Mouse (Mus musculus) limb, embryonic 11.5 days (tissue): ENCODE measurements around the gene Txnrd2. TPM values are rescaled to one million over a fixed set of nuclear protein-coding genes. Genes with fewer than 3 reads are reported as not detected.

ENCODE experiments used
- ATAC-seq: fragments of 200-750 bp; cut with Nextera tagmentation; 2 replicates; pipeline ENCODE4 v1.8.0; 2017; ENCODE audit warnings: low read depth; ENCODE audit not compliant: insufficient number of reproducible peaks, low FRiP score, low TSS enrichment
- DNase-seq: peaks from one replicate; pipeline ENCODE4 v3.0.0-alpha.2; 2015; ENCODE audit warnings: low spot score
- H3K27ac ChIP-seq: fragments of 300-500 bp; sonication (generic); replicated peaks from 2 replicates; pipeline ENCODE4 v1.5.1; 2014; ENCODE audit warnings: low read depth, mild to moderate bottlenecking, low read length
- H3K27me3 ChIP-seq: fragments of 300-500 bp; sonication (generic); 2 replicates; pipeline ENCODE4 v1.6.1; 2014; ENCODE audit warnings: mild to moderate bottlenecking, low read length, mixed read lengths; ENCODE audit not compliant: control insufficient read depth, insufficient read depth
- H3K36me3 ChIP-seq: fragments of 300-500 bp; sonication (generic); 2 replicates; pipeline ENCODE4 v1.6.1; 2014; ENCODE audit warnings: mild to moderate bottlenecking, low read length, moderate library complexity, mixed read lengths; ENCODE audit not compliant: control insufficient read depth, insufficient read depth
- H3K4me1 ChIP-seq: fragments of 300-500 bp; sonication (generic); 2 replicates; pipeline ENCODE4 v1.6.1; 2014; ENCODE audit warnings: low read length, mixed read lengths; ENCODE audit not compliant: control insufficient read depth, insufficient read depth
- H3K4me2 ChIP-seq: fragments of 300-500 bp; sonication (generic); 2 replicates; pipeline ENCODE4 v1.6.1; 2014; ENCODE audit warnings: low read depth, mild to moderate bottlenecking, moderate library complexity; ENCODE audit not compliant: severe bottlenecking
- H3K4me3 ChIP-seq: fragments of 300-500 bp; sonication (generic); 2 replicates; pipeline ENCODE4 v1.5.1; 2014; ENCODE audit warnings: low read depth, low read length
- H3K9ac ChIP-seq: fragments of 300-500 bp; sonication (generic); 2 replicates; pipeline ENCODE4 v1.6.1; 2014; ENCODE audit warnings: mild to moderate bottlenecking, low read length
- H3K9me3 ChIP-seq: fragments of 300-500 bp; sonication (generic); 2 replicates; pipeline ENCODE4 v1.6.1; 2016; ENCODE audit warnings: low read length; ENCODE audit not compliant: control insufficient read depth
- WGBS: fragments of 180-500 bp; shearing (Covaris S2); extraction: QIAGEN DNeasy Blood & Tissue Kit; methylation state at CpG from one replicate; pipeline ENCODE4 v1.1.7; 2014; 5-methylcytosine and 5-hydroxymethylcytosine counted together
- polyA plus RNA-seq: library from polyadenylated mRNA; unstranded; fragments of >200 nt; fragmentation: Nextera tagmentation; extraction: Ambion mirVana; gene quantifications from 2 replicates; pipeline ENCODE4 v1.2.1, GENCODE M21; 2014

Txnrd2 gene
- polyA plus RNA-seq, 1 experiment from 2014 or later = 21.9 TPM

- 82% methylated on average over 4 of the region's 4 CpGs for WGBS
- Histone ChIP-seq H3K9me3 (no peaks in the 10 kb centered on the region), H3K4me2 (no peak overlapping the region), H3K4me1 (no peaks in the 10 kb centered on the region), H3K4me3 (no peak overlapping the region), H3K36me3 (peaks cover 9% of the 10 kb centered on the region; the same call in 1 of the 2 replicates), H3K9ac (no peak overlapping the region), H3K27ac (no peak overlapping the region), H3K27me3 (no peaks in the 10 kb centered on the region)
- DNase-seq = no peak
- no peak for ATAC-seq
These were observed 16.4 kb upstream of the Txnrd2 start for GRCm38 (mm10) chr16:18409776-18410175.

DNA sequence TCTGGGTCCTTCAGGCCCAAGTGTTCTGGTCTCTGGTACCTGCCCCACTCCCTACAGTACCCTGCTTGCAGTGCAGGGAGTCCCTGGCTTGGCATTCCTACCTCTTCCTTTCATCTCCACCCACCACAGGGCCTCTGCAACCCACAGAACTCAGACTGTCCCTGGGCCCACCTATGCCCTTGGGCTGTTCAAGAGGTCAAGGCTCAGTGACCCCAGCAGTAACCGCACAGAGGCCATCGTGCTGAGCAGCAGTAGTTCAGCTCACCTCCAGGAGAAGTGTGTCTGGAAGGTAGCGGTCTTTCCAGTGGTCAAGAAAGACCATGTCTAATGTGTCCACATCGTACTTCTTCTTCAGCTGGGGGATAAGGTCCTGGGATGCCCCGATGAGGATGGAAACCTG, 15.8 kb upstream of the Txnrd2 start:
- no peaks in the 10 kb centered on the region for H3K4me1 ChIP-seq
- WGBS = 85% methylated on average over 5 of the region's 5 CpGs
- no peak for ATAC-seq
- H3K4me2 ChIP-seq = no peak overlapping the region
- no peak overlapping the region for H3K27ac ChIP-seq
- H3K36me3 ChIP-seq = peaks cover 9% of the 10 kb centered on the region; the same call in 1 of the 2 replicates
- H3K4me3 ChIP-seq = no peak overlapping the region
- H3K9me3 ChIP-seq = no peaks in the 10 kb centered on the region
- H3K9ac ChIP-seq = no peak overlapping the region
- DNase-seq = no peak
- no peaks in the 10 kb centered on the region for H3K27me3 ChIP-seq

DNA sequence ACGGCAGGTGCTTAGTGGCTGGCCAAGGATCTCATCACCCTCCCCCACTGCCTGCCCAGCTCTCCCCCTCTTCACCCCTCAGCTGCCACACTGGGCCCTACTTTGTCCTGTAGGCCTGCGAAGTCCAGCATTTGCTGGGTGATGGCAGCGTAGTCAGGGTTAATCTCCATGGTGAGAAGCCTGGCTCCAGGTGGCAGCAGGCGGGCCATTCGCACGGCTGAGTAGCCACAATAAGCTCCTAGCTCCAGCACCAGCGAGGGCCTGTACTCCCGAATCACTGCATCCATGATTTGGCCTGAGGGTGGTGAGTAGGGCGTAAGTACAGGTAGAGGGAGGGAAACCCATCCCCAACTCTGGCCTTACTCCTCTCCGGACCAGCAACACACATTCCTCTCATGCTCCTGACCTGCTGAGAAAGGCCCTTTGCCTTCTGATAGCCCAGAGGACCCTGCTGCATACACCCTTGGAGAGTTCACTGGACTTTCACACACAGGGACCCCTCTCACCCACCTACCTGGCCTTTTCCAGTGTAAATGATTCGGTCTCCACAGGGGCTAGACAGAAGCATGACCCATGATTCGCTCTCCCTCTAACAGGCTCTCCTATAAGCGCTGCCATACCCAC, 15.0 kb upstream of the Txnrd2 start:
- Histone ChIP-seq H3K9ac (no peak overlapping the region), H3K4me3 (no peak overlapping the region), H3K9me3 (no peaks in the 10 kb centered on the region), H3K36me3 (peaks cover 12% of the 10 kb centered on the region; the same call in 1 of the 2 replicates), H3K4me1 (no peaks in the 10 kb centered on the region), H3K27me3 (no peaks in the 10 kb centered on the region), H3K27ac (no peak overlapping the region), H3K4me2 (no peak overlapping the region)
- ATAC-seq = no peak
- 86% methylated on average over 13 of the region's 13 CpGs for WGBS
- no peak for DNase-seq

DNA sequence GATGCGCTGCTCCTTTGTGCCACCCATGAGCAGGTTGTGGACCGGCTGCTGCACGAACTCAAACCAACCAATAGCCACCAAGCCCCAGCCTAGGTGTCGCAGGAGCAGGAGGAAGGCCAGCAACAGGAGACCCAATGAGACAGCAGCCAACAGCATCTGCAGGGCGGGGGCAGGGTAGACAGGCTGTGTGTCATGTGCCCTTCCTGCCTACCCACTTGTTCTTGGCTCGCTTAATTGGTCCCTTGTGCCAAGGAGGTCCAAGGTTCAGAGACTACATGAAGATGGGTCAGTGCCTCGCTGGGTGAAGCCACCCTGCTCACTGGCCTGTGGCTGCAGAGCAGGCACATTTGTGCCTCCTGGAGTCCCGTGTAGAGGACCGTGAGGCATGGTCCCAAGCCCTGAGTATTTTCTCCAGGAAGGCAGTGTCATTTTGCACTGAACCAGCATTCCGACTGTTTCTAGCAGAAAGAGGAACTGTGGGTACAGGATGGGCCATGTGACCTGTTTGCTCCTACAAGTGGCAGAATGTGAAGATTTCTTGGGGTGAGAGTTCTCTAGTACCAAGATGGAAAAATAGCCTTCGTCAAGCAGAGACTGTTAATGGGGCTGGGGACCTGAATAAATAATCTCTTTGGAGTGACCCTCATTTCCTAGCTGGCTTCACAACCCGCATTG, 14.2 kb upstream of the Txnrd2 start:
- H3K4me1 ChIP-seq = peaks cover 6% of the 10 kb centered on the region; the same call in 1 of the 2 replicates
- peaks cover 13% of the 10 kb centered on the region; the same call in 1 of the 2 replicates for H3K36me3 ChIP-seq
- no peak overlapping the region for H3K4me3 ChIP-seq
- no peak overlapping the region for H3K27ac ChIP-seq
- no peak for ATAC-seq
- no peaks in the 10 kb centered on the region for H3K9me3 ChIP-seq
- WGBS = 84% methylated on average over 12 of the region's 12 CpGs
- H3K9ac ChIP-seq = 0 out of 2 replicates have a peak overlapping the region, but pooled peaks have one; percentile 19
- no peaks in the 10 kb centered on the region for H3K27me3 ChIP-seq
- DNase-seq = no peak
- H3K4me2 ChIP-seq = no peak overlapping the region

GRCm38 (mm10) chr16:18413032-18413816, 13.0 kb upstream of the Txnrd2 start:
- Histone ChIP-seq H3K4me2 (no peak overlapping the region), H3K27ac (no peak overlapping the region), H3K27me3 (no peaks in the 10 kb centered on the region), H3K36me3 (peaks cover 13% of the 10 kb centered on the region), H3K4me1 (peaks cover 6% of the 10 kb centered on the region; the same call in 1 of the 2 replicates), H3K9me3 (no peaks in the 10 kb centered on the region), H3K9ac (no peak overlapping the region), H3K4me3 (no peak overlapping the region)
- DNase-seq = no peak
- ATAC-seq = no peak
- 92% methylated on average over 7 of the region's 7 CpGs for WGBS

DNA sequence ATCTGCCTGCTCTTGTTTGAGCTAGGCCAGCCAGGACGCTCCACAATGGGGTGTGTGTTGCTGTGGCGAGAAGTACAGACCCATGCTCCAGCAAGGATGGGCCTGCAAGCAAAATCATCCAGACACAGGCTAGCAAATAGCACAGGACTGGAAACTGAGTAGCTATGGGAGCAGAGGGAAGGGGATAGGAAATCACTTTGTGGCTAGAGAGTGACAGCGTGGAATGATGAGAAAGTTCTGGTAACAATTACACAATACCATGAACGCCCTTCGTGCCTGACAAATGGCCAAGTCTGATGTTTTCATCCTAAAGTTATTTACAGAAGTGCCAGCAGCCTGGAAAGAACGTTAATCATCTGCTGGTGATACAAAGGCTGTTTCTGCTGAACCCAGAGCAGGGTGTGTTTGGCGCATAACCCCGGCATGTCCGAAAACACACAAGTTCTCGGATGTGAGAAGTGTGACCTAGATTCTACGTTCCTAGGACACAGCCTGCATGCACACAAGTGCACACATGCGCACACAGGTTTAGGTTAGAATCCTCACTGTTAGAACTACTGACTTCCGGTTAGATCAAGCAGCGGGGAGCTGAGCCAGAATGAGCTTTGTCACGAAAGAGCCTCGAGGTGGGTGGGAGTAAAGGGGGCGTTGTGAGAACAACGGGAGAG, 10.0 kb upstream of the Txnrd2 start:
- WGBS = 72% methylated on average over 18 of the region's 18 CpGs
- no peaks in the 10 kb centered on the region for H3K27me3 ChIP-seq
- H3K4me1 ChIP-seq = peaks cover 6% of the 10 kb centered on the region; the same call in 1 of the 2 replicates
- H3K36me3 ChIP-seq = peaks cover 10% of the 10 kb centered on the region
- H3K4me2 ChIP-seq = no peak overlapping the region
- H3K4me3 ChIP-seq = no peak overlapping the region
- H3K9ac ChIP-seq = no peak overlapping the region
- H3K9me3 ChIP-seq = no peaks in the 10 kb centered on the region
- H3K27ac ChIP-seq = no peak overlapping the region
- ATAC-seq (no peak), DNase-seq (no peak)

- Histone ChIP-seq H3K27ac (no peak overlapping the region), H3K4me2 (no peak overlapping the region), H3K4me3 (no peak overlapping the region), H3K9ac (no peak overlapping the region), H3K36me3 (peaks cover 10% of the 10 kb centered on the region), H3K9me3 (no peaks in the 10 kb centered on the region), H3K27me3 (no peaks in the 10 kb centered on the region), H3K4me1 (peaks cover 6% of the 10 kb centered on the region; the same call in 1 of the 2 replicates)
- 92% methylated on average over 3 of the region's 3 CpGs for WGBS
- no peak for ATAC-seq
- DNase-seq = no peak
These were observed 9.3 kb upstream of the Txnrd2 start for GRCm38 (mm10) chr16:18416837-18417236.

- no peaks in the 10 kb centered on the region for H3K9me3 ChIP-seq
- WGBS = 89% methylated on average over 5 of the region's 5 CpGs
- no peak for ATAC-seq
These were observed 8.7 kb upstream of the Txnrd2 start for GRCm38 (mm10) chr16:18417491-18417890.

More at GRCm38 (mm10) chr16:18417491-18417890, 8.7 kb upstream of the Txnrd2 start:
- H3K4me3 ChIP-seq = no peak overlapping the region
- no peak overlapping the region for H3K4me2 ChIP-seq
- DNase-seq = no peak
- H3K27ac ChIP-seq = no peak overlapping the region
- peaks cover 6% of the 10 kb centered on the region; the same call in 1 of the 2 replicates for H3K4me1 ChIP-seq
- no peaks in the 10 kb centered on the region for H3K27me3 ChIP-seq
- H3K9ac ChIP-seq = no peak overlapping the region
- H3K36me3 ChIP-seq = peaks cover 11% of the 10 kb centered on the region
